In genomic region chr19:11547911-11548310, GRCm38 (mm10) we compare ENCODE assay signal across 35 mouse cellular contexts. TPM values are rescaled to one million over a fixed set of nuclear protein-coding genes. Genes with fewer than 3 reads are reported as not detected.
DNase-seq lines count a peak whose midpoint lies in the region; ATAC-seq and TF ChIP-seq lines count a peak whose summit lies in the region.
"Had no signal": no experiment of that assay in that cellular context is flagged by ENCODE, and none has a peak within 500 bp of the region (broad histone marks: within the 10 kb centered on the region; RNA-seq: fewer than 3 reads in every experiment).

No protein-coding gene starts in this region.

- no peak for ATAC-seq in erythroid progenitor cell, adult 5-6 weeks (replicated peaks; ENCODE audit: low FRiP score, poor library complexity, severe bottlenecking)
- no peak for ATAC-seq in granulocyte monocyte progenitor cell, adult 5-6 weeks (replicated peaks; ENCODE audit: poor library complexity, severe bottlenecking)
- ATAC-seq: forebrain, embryonic 13.5 days; forebrain, embryonic 16.5 days; hindbrain, postnatal 0 days; Patski had no signal

- DNase-seq in layer of hippocampus, adult 2 months (ENCODE audit: low spot score in 2 of 2): no peak
- no peak for DNase-seq in layer of hippocampus, adult 8-10 months (ENCODE audit: low spot score in 2 of 2)
- DNase-seq in thymus, postnatal 0 days (ENCODE audit: low spot score): peak; percentile 80
- peak; percentile 68 for DNase-seq in thymus, postnatal 25 days
- DNase-seq in right cerebral cortex, postnatal 4 days: no peak
- no peak for DNase-seq in embryo, embryonic 10 days (ENCODE audit: low spot score)
- DNase-seq: adrenal gland, adult 2 months; adrenal gland, postnatal 14 days; cerebellum, adult 11 months; cerebellum, adult 2 months; cerebellum, adult 9-11 months; cerebellum, postnatal 25 days; embryo, embryonic 11 days; gastrocnemius, postnatal 10 days; gastrocnemius, postnatal 36 days; heart, adult 11 months; heart, postnatal 10 days; heart, postnatal 36 days had no signal

- TF ChIP-seq CTCF in layer of hippocampus, adult 2 months (conservative IDR thresholded peaks at IDR 0.05): no peak

- H3K4me3 ChIP-seq in layer of hippocampus, adult 2 months: no peak overlapping the region
- H3K4me3 ChIP-seq: embryonic facial prominence, embryonic 10.5 days; embryonic facial prominence, embryonic 13.5 days; erythroblast, embryonic 14.5 days; forebrain, embryonic 10.5 days; forebrain, embryonic 13.5 days; heart, embryonic 12.5 days; heart, embryonic 15.5 days; hindbrain, embryonic 10.5 days had no signal

- peak overlapping the region; percentile 53 for H3K27ac ChIP-seq in layer of hippocampus, adult 2 months
- H3K27ac ChIP-seq: embryonic facial prominence, embryonic 10.5 days; embryonic facial prominence, embryonic 13.5 days; forebrain, embryonic 10.5 days; forebrain, embryonic 13.5 days; heart, embryonic 15.5 days; hindbrain, embryonic 10.5 days; hindbrain, embryonic 14.5 days; hindbrain, postnatal 0 days had no signal

RNA-seq across cellular contexts. Expression of gene Ms4a4d, which starts 11.3 kb away (rescaled TPM):
- not detected for total RNA-seq in layer of hippocampus, adult 2 months (2021)
- total RNA-seq in layer of hippocampus, adult 8-10 months (2022): not detected
- 2.0 and 2.4 TPM in 2 replicates for polyA plus RNA-seq in thymus, postnatal 0 days (2015; fragmentation: Nextera tagmentation; extraction: Ambion mirVana)
- 3.2 and 4.2 TPM in 2 replicates for total RNA-seq in erythroid progenitor cell, adult 5-6 weeks (2015; ENCODE audit: low replicate concordance)
- total RNA-seq in erythroid progenitor cell, adult 5-6 weeks (2017; ENCODE audit: low replicate concordance): 1.3 TPM in 1 of 2 replicates, not detected in the other
- total RNA-seq in granulocyte monocyte progenitor cell, adult 5-6 weeks (2014; fragmentation: Nextera tagmentation): not detected in 2 replicates
- total RNA-seq in granulocyte monocyte progenitor cell, adult 5-6 weeks (2017): not detected in 2 replicates
- total RNA-seq: CH12.LX; common myeloid progenitor, adult 5-6 weeks; hindbrain, postnatal 0 days had no signal
- polyA plus RNA-seq: erythroblast, embryonic 14.5 days; forebrain, embryonic 13.5 days; forebrain, embryonic 16.5 days; G1E; hindbrain, embryonic 14.5 days; hindbrain, postnatal 0 days had no signal

RNA-seq across cellular contexts. Expression of gene Ms4a6b, which starts 31.6 kb away (rescaled TPM):
- 1 to 10 TPM; 1.2 to 1.4 TPM for total RNA-seq in layer of hippocampus, adult 2 months (2021)
- 1 to 10 TPM in 3 of 4 experiments, under 1 TPM in 1; 0.94 to 3.3 (median 2.2) TPM for total RNA-seq in layer of hippocampus, adult 8-10 months (2022)
- 38.0 and 44.1 TPM in 2 replicates for polyA plus RNA-seq in thymus, postnatal 0 days (2015; fragmentation: Nextera tagmentation; extraction: Ambion mirVana)
- total RNA-seq in erythroid progenitor cell, adult 5-6 weeks (2015; ENCODE audit: low replicate concordance): 15.1 and 22.2 TPM in 2 replicates
- 5.4 and 12.9 TPM in 2 replicates for total RNA-seq in erythroid progenitor cell, adult 5-6 weeks (2017; ENCODE audit: low replicate concordance)
- total RNA-seq in granulocyte monocyte progenitor cell, adult 5-6 weeks (2014; fragmentation: Nextera tagmentation): 39.1 and 44.2 TPM in 2 replicates
- 28.3 and 30.5 TPM in 2 replicates for total RNA-seq in granulocyte monocyte progenitor cell, adult 5-6 weeks (2017)
- polyA plus RNA-seq: erythroblast, embryonic 14.5 days; Patski had no signal

RNA-seq across cellular contexts. Expression of gene Ms4a6d, which starts 56.7 kb away (rescaled TPM):
- 1 to 10 TPM; 1.4 to 1.5 TPM for total RNA-seq in layer of hippocampus, adult 2 months (2021)
- total RNA-seq in layer of hippocampus, adult 8-10 months (2022): 1 to 10 TPM; 1.7 to 4.7 (median 2.7) TPM
- 7.6 and 8.7 TPM in 2 replicates for polyA plus RNA-seq in thymus, postnatal 0 days (2015; fragmentation: Nextera tagmentation; extraction: Ambion mirVana)
- 2.2 and 5.4 TPM in 2 replicates for total RNA-seq in erythroid progenitor cell, adult 5-6 weeks (2015; ENCODE audit: low replicate concordance)
- 0.90 TPM in 1 of 2 replicates, not detected in the other for total RNA-seq in erythroid progenitor cell, adult 5-6 weeks (2017; ENCODE audit: low replicate concordance)
- total RNA-seq in granulocyte monocyte progenitor cell, adult 5-6 weeks (2014; fragmentation: Nextera tagmentation): 3.6 and 6.2 TPM in 2 replicates
- 2.4 and 2.7 TPM in 2 replicates for total RNA-seq in granulocyte monocyte progenitor cell, adult 5-6 weeks (2017)
- polyA plus RNA-seq: erythroblast, embryonic 14.5 days had no signal

Comparison
In these comparisons a context has a peak if more than half of its experiments do, and no peak if none do; other contexts are left out.
1. DNase-seq: peak in thymus, postnatal 0 days (single experiment) and thymus, postnatal 25 days (single experiment); none in layer of hippocampus, adult 2 months (0 of 2), layer of hippocampus, adult 8-10 months (0 of 2), right cerebral cortex, postnatal 4 days (single experiment) and embryo, embryonic 10 days (single experiment).